Mouse (Mus musculus) megakaryocyte, embryonic 14.5 days (primary cell): ENCODE measurements around the gene Clec16a.

Source experiments
- FLI1 ChIP-seq: IDR thresholded peaks from 2 replicates; pipeline ENCODE4 v1.6.1; 2012; ENCODE audit warnings: low read length, inconsistent platforms, mixed read lengths
- GATA1 ChIP-seq: IDR thresholded peaks from 3 replicates; pipeline ENCODE4 v1.6.1; 2012; ENCODE audit warnings: mixed read lengths, low read length, inconsistent platforms, borderline replicate concordance

GRCm38 (mm10) chr16:10719971-10720370, 174.8 kb downstream of the Clec16a start:
- TF ChIP-seq GATA1 (no peak), FLI1 (no peak)
